Mouse (Mus musculus) kidney, embryonic 16.5 days (tissue): ENCODE measurements around the gene Gstm3. TPM values are rescaled to one million over a fixed set of nuclear protein-coding genes. Genes with fewer than 3 reads are reported as not detected.

ENCODE experiments used
- ATAC-seq: fragments of 200-750 bp; cut with Nextera tagmentation; 2 replicates; pipeline ENCODE4 v1.8.0; 2017; ENCODE audit warnings: moderate TSS enrichment; ENCODE audit not compliant: low FRiP score, low TSS enrichment
- H3K27ac ChIP-seq: fragments of 300-500 bp; sonication (generic); 2 replicates; pipeline ENCODE4 v1.5.1; 2014; ENCODE audit warnings: low read length
- H3K27me3 ChIP-seq: fragments of 300-500 bp; sonication (generic); 2 replicates; pipeline ENCODE4 v1.6.1; 2014; ENCODE audit warnings: low read length, control low read depth, mixed read lengths; ENCODE audit not compliant: insufficient read depth
- H3K36me3 ChIP-seq: fragments of 300-500 bp; sonication (generic); 2 replicates; pipeline ENCODE4 v1.6.1; 2014; ENCODE audit warnings: low read length, control low read depth, mixed read lengths; ENCODE audit not compliant: insufficient read depth
- H3K4me1 ChIP-seq: fragments of 300-500 bp; sonication (generic); 2 replicates; pipeline ENCODE4 v1.6.1; 2014; ENCODE audit warnings: low read length, control low read depth, mixed read lengths; ENCODE audit not compliant: insufficient read depth
- H3K4me2 ChIP-seq: fragments of 300-500 bp; sonication (generic); replicated peaks from 2 replicates; pipeline ENCODE4 v1.6.1; 2014; ENCODE audit warnings: low read depth, low read length
- H3K4me3 ChIP-seq: fragments of 300-500 bp; sonication (generic); 2 replicates; pipeline ENCODE4 v1.5.1; 2014; ENCODE audit warnings: mild to moderate bottlenecking, low read length
- H3K9ac ChIP-seq: fragments of 300-500 bp; sonication (generic); replicated peaks from 2 replicates; pipeline ENCODE4 v1.6.1; 2014; ENCODE audit warnings: low read length
- H3K9me3 ChIP-seq: fragments of 300-500 bp; sonication (generic); 2 replicates; pipeline ENCODE4 v1.6.1; 2016; ENCODE audit warnings: low read length, control low read depth
- WGBS: fragments of 180-500 bp; shearing (Covaris S2); extraction: QIAGEN DNeasy Blood & Tissue Kit; methylation state at CpG from one replicate; pipeline ENCODE4 v1.1.7; 2014; 5-methylcytosine and 5-hydroxymethylcytosine counted together
- polyA plus RNA-seq: library from polyadenylated mRNA; unstranded; fragments of >200 nt; fragmentation: Nextera tagmentation; extraction: Ambion mirVana; gene quantifications from 2 replicates; pipeline ENCODE4 v1.2.1, GENCODE M21; 2015

Gstm3 gene
- polyA plus RNA-seq, 1 experiment from 2014 or later = 0.24 TPM

GRCm38 (mm10) chr3:107935888-107936287 is 33.2 kb downstream of the Gstm3 start:
- Histone ChIP-seq H3K9me3 (no peaks in the 10 kb centered on the region), H3K4me3 (no peak overlapping the region), H3K36me3 (no peaks in the 10 kb centered on the region), H3K27ac (no peak overlapping the region), H3K4me2 (no peak overlapping the region), H3K4me1 (peaks cover 3% of the 10 kb centered on the region; the same call in 1 of the 2 replicates), H3K27me3 (no peaks in the 10 kb centered on the region), H3K9ac (no peak overlapping the region)
- WGBS = 61% methylated on average over 3 of the region's 3 CpGs
- ATAC-seq = no peak

GRCm38 (mm10) chr3:107935268-107935667 is 33.8 kb downstream of the Gstm3 start:
- H3K27me3 ChIP-seq = no peaks in the 10 kb centered on the region
- H3K36me3 ChIP-seq = no peaks in the 10 kb centered on the region
- no peak overlapping the region for H3K9ac ChIP-seq
- ATAC-seq = no peak
- no peak overlapping the region for H3K4me2 ChIP-seq
- H3K4me3 ChIP-seq = no peak overlapping the region
- 90% methylated on average over 3 of the region's 3 CpGs for WGBS
- H3K27ac ChIP-seq = no peak overlapping the region
- H3K9me3 ChIP-seq = no peaks in the 10 kb centered on the region
- H3K4me1 ChIP-seq = peaks cover 3% of the 10 kb centered on the region; the same call in 1 of the 2 replicates

- H3K27me3 ChIP-seq = no peaks in the 10 kb centered on the region
- 62% methylated on average over 6 of the region's 6 CpGs for WGBS
- ATAC-seq = no peak
These were observed 37.0 kb downstream of the Gstm3 start for GRCm38 (mm10) chr3:107932128-107932527.

GRCm38 (mm10) chr3:107931670-107932069 is 37.4 kb downstream of the Gstm3 start, which contains the start of gene Gstm7:
Gene Gstm7, minus strand, starts transcription at chr3:107931817.
- Histone ChIP-seq H3K9ac (peak within 1 kb of the TSS; percentile 50; the same call in 1 of the 2 replicates), H3K4me2 (peak within 1 kb of the TSS; percentile 47), H3K4me3 (peak within 1 kb of the TSS; percentile 28), H3K27me3 (no peaks in the 10 kb centered on the region), H3K36me3 (no peaks in the 10 kb centered on the region), H3K4me1 (peaks cover 3% of the 10 kb centered on the region; the same call in 1 of the 2 replicates), H3K27ac (peak within 1 kb of the TSS; percentile 58; the same call in 1 of the 2 replicates), H3K9me3 (no peaks in the 10 kb centered on the region)
- ATAC-seq = peak; percentile 97
- 6% methylated on average over 10 of the region's 10 CpGs for WGBS

More at GRCm38 (mm10) chr3:107932128-107932527, 37.0 kb downstream of the Gstm3 start:
- H3K9me3 ChIP-seq = no peaks in the 10 kb centered on the region
- H3K4me1 ChIP-seq = peaks cover 3% of the 10 kb centered on the region; the same call in 1 of the 2 replicates
- no peak overlapping the region for H3K27ac ChIP-seq
- H3K4me2 ChIP-seq = no peak overlapping the region
- H3K9ac ChIP-seq = no peak overlapping the region
- H3K4me3 ChIP-seq = no peak overlapping the region
- H3K36me3 ChIP-seq = no peaks in the 10 kb centered on the region

GRCm38 (mm10) chr3:107931134-107931533 is 37.9 kb downstream of the Gstm3 start:
- Histone ChIP-seq H3K27me3 (no peaks in the 10 kb centered on the region), H3K4me1 (peaks cover 3% of the 10 kb centered on the region; the same call in 1 of the 2 replicates), H3K36me3 (no peaks in the 10 kb centered on the region), H3K4me3 (peak overlapping the region; percentile 28), H3K4me2 (peak overlapping the region; percentile 47), H3K9me3 (no peaks in the 10 kb centered on the region), H3K27ac (peak overlapping the region; percentile 58; the same call in 1 of the 2 replicates), H3K9ac (peak overlapping the region; percentile 50; the same call in 1 of the 2 replicates)
- ATAC-seq = no peak
- WGBS = 100% methylated on average over 1 of the region's 2 CpGs

GRCm38 (mm10) chr3:107929731-107930130 is 39.4 kb downstream of the Gstm3 start:
- Histone ChIP-seq H3K9ac (no peak overlapping the region), H3K9me3 (no peaks in the 10 kb centered on the region)
- WGBS = 81% methylated on average over 4 of the region's 4 CpGs

GRCm38 (mm10) chr3:107929243-107929642 is 39.8 kb downstream of the Gstm3 start:
- H3K9ac ChIP-seq = no peak overlapping the region
- H3K27ac ChIP-seq = no peak overlapping the region
- no peak overlapping the region for H3K4me3 ChIP-seq
- ATAC-seq = no peak
- no peaks in the 10 kb centered on the region for H3K9me3 ChIP-seq
- H3K4me2 ChIP-seq = no peak overlapping the region
- H3K4me1 ChIP-seq = peaks cover 3% of the 10 kb centered on the region; the same call in 1 of the 2 replicates
- no peaks in the 10 kb centered on the region for H3K36me3 ChIP-seq
- 85% methylated on average over 4 of the region's 4 CpGs for WGBS
- H3K27me3 ChIP-seq = no peaks in the 10 kb centered on the region

More at GRCm38 (mm10) chr3:107929731-107930130, 39.4 kb downstream of the Gstm3 start:
- Histone ChIP-seq H3K4me2 (no peak overlapping the region), H3K36me3 (no peaks in the 10 kb centered on the region), H3K27ac (no peak overlapping the region), H3K4me3 (no peak overlapping the region), H3K4me1 (peaks cover 3% of the 10 kb centered on the region; the same call in 1 of the 2 replicates), H3K27me3 (no peaks in the 10 kb centered on the region)
- ATAC-seq = no peak

GRCm38 (mm10) chr3:107928691-107929090 is 40.4 kb downstream of the Gstm3 start:
- Histone ChIP-seq H3K36me3 (no peaks in the 10 kb centered on the region), H3K9me3 (no peaks in the 10 kb centered on the region), H3K9ac (no peak overlapping the region), H3K27ac (no peak overlapping the region), H3K4me3 (no peak overlapping the region), H3K27me3 (no peaks in the 10 kb centered on the region), H3K4me1 (peaks cover 3% of the 10 kb centered on the region; the same call in 1 of the 2 replicates), H3K4me2 (no peak overlapping the region)
- 74% methylated on average over 11 of the region's 11 CpGs for WGBS
- no peak for ATAC-seq

- H3K4me1 ChIP-seq = peaks cover 3% of the 10 kb centered on the region; the same call in 1 of the 2 replicates
- no peak overlapping the region for H3K4me2 ChIP-seq
- H3K9ac ChIP-seq = no peak overlapping the region
- ATAC-seq = no peak
- H3K27ac ChIP-seq = no peak overlapping the region
- H3K36me3 ChIP-seq = no peaks in the 10 kb centered on the region
- H3K27me3 ChIP-seq = no peaks in the 10 kb centered on the region
- WGBS = 49% methylated on average over 3 of the region's 3 CpGs
- H3K9me3 ChIP-seq = no peaks in the 10 kb centered on the region
- no peak overlapping the region for H3K4me3 ChIP-seq
These were observed 41.2 kb downstream of the Gstm3 start for GRCm38 (mm10) chr3:107927841-107928240.

- Histone ChIP-seq H3K4me1 (no peaks in the 10 kb centered on the region), H3K36me3 (no peaks in the 10 kb centered on the region), H3K9ac (no peak overlapping the region), H3K9me3 (no peaks in the 10 kb centered on the region), H3K4me2 (no peak overlapping the region), H3K27me3 (no peaks in the 10 kb centered on the region), H3K4me3 (no peak overlapping the region), H3K27ac (no peak overlapping the region)
- WGBS = 89% methylated on average over 3 of the region's 3 CpGs
- ATAC-seq = no peak
These were observed 43.7 kb downstream of the Gstm3 start for GRCm38 (mm10) chr3:107925335-107925734.
